Mouse (Mus musculus): ENCODE results near the gene Hoxc12.

DNA sequence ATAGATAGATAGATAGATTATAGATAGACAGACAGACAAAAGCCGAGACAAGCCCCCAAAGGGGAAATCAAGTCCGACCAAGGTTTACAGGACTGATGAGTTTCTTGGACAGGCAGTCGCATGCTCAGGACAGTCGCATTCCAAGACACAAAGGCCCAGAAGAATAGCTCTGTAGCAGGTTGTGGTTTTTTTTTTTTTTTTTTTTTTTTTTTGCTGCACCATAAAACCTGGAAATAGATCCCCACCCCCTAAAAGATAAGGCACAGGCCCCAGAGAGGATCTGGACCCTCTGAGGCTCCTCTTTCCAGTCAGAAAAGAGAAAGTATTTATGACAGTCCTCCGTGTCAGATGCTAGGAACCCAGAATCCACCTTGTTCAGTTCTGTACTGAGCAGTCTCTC lies 51.5 kb downstream of the Hoxc12 start:
- TF ChIP-seq GATA1 (IDR thresholded peaks at IDR 0.05; ENCODE audit: borderline replicate concordance, low read length) (no peak), FLI1 (IDR thresholded peaks at IDR 0.05; ENCODE audit: low read length) (no peak)
